Mouse (Mus musculus) hindbrain, embryonic 12.5 days (tissue): Measurements from ENCODE around the gene Tsc1. TPM values are rescaled to one million over a fixed set of nuclear protein-coding genes. Genes with fewer than 3 reads are reported as not detected.

Experiments used
- ATAC-seq: fragments of 200-750 bp; cut with Nextera tagmentation; 2 replicates; pipeline ENCODE4 v1.8.0; 2017; ENCODE audit warnings: moderate TSS enrichment; ENCODE audit not compliant: low FRiP score
- H3K27ac ChIP-seq: fragments of 300-500 bp; sonication (generic); 2 replicates; pipeline ENCODE4 v1.5.1; 2016; ENCODE audit warnings: mild to moderate bottlenecking
- H3K27me3 ChIP-seq: fragments of 300-500 bp; sonication (generic); 2 replicates; pipeline ENCODE4 v1.6.1; 2016; ENCODE audit warnings: mild to moderate bottlenecking
- H3K36me3 ChIP-seq: fragments of 300-500 bp; sonication (generic); 2 replicates; pipeline ENCODE4 v1.6.1; 2016; ENCODE audit warnings: mild to moderate bottlenecking
- H3K4me1 ChIP-seq: fragments of 300-500 bp; sonication (generic); 2 replicates; pipeline ENCODE4 v1.6.1; 2016
- H3K4me2 ChIP-seq: fragments of 300-500 bp; sonication (generic); replicated peaks from 2 replicates; pipeline ENCODE4 v1.6.1; 2016; ENCODE audit warnings: mild to moderate bottlenecking
- H3K4me3 ChIP-seq: fragments of 300-500 bp; sonication (generic); 2 replicates; pipeline ENCODE4 v1.5.1; 2016; ENCODE audit warnings: mild to moderate bottlenecking
- H3K9ac ChIP-seq: fragments of 300-500 bp; sonication (generic); 2 replicates; pipeline ENCODE4 v1.6.1; 2016; ENCODE audit warnings: mild to moderate bottlenecking, moderate library complexity
- H3K9me3 ChIP-seq: fragments of 300-500 bp; sonication (generic); replicated peaks from 2 replicates; pipeline ENCODE4 v1.6.1; 2016; ENCODE audit warnings: mild to moderate bottlenecking
- WGBS: fragments of 180-500 bp; shearing (Covaris S2); methylation state at CpG from one replicate; pipeline ENCODE4 v1.1.7; 2016; 5-methylcytosine and 5-hydroxymethylcytosine counted together
- polyA plus RNA-seq: library from polyadenylated mRNA; unstranded; fragments of >200 nt; fragmentation: Nextera tagmentation; extraction: Ambion mirVana; gene quantifications from 2 replicates; pipeline ENCODE4 v1.2.1, GENCODE M21; 2016

Tsc1 gene
- polyA plus RNA-seq, 1 experiment from 2014 or later = 32.1 TPM

GRCm38 (mm10) chr2:28617498-28618486 is 23.2 kb upstream of the Tsc1 start:
- 77% methylated on average over 8 of the region's 8 CpGs for WGBS
- no peak for ATAC-seq
- Histone ChIP-seq H3K36me3 (no peaks in the 10 kb centered on the region), H3K4me2 (no peak overlapping the region), H3K4me1 (peaks cover 6% of the 10 kb centered on the region; the same call in 1 of the 2 replicates), H3K4me3 (no peak overlapping the region), H3K9me3 (no peaks in the 10 kb centered on the region), H3K27me3 (peaks cover 33% of the 10 kb centered on the region), H3K27ac (no peak overlapping the region), H3K9ac (no peak overlapping the region)

DNA sequence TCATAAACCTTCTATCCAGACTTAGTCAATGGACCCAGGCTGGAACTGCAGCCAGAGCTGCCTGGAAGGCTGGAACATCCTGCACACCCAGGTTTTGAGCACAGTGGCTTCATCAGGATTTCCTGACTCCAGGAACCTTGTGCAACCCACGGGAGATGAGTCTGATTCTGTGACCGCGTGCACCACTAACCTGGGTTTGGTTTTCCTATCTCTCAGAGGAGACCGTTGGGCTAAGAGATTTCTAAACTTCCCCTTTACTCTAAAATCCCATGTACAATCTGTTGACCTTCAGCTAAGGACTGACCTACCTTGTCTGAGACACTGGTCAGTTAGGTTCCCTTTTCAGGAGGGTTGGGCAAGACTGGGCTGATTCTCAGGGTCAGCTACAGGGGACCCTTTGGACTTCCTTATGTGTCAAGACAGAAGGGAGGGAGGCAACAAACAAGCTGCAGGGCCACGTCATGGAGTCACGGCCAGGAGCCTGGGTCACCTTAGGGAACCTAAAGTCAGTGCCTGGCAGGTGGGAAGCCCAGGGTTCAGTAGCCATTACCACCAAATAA is 22.2 kb upstream of the Tsc1 start:
- no peak overlapping the region for H3K27ac ChIP-seq
- no peaks in the 10 kb centered on the region for H3K36me3 ChIP-seq
- no peak for ATAC-seq
- H3K4me3 ChIP-seq = no peak overlapping the region
- WGBS = 77% methylated on average over 6 of the region's 6 CpGs
- peaks cover 6% of the 10 kb centered on the region; the same call in 1 of the 2 replicates for H3K4me1 ChIP-seq
- H3K4me2 ChIP-seq = no peak overlapping the region
- no peak overlapping the region for H3K9ac ChIP-seq
- H3K9me3 ChIP-seq = no peaks in the 10 kb centered on the region
- peaks cover 33% of the 10 kb centered on the region for H3K27me3 ChIP-seq

DNA sequence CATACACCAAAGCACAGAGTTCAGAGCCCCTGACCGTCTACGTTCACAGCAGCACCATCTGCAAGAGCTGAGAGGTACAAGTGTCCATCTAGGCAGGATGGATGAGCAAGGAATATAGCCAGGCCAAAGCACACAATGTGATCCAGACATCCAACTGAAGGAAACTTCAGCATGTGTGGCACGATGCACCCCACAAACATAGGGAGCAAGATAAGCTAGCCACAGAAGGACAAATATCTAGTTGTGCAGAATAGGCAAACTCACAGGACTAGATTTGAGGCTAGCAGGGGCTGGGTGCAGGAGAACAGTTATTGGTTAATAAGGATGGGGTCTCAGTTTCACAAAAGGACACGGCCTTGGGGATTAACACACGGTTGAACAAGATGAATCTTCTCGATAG is 21.7 kb upstream of the Tsc1 start:
- H3K36me3 ChIP-seq = no peaks in the 10 kb centered on the region
- peaks cover 33% of the 10 kb centered on the region for H3K27me3 ChIP-seq
- no peak overlapping the region for H3K27ac ChIP-seq
- H3K9me3 ChIP-seq = no peaks in the 10 kb centered on the region
- no peak for ATAC-seq
- 83% methylated on average over 6 of the region's 6 CpGs for WGBS
- peaks cover 6% of the 10 kb centered on the region; the same call in 1 of the 2 replicates for H3K4me1 ChIP-seq
- H3K4me3 ChIP-seq = no peak overlapping the region
- H3K4me2 ChIP-seq = no peak overlapping the region
- H3K9ac ChIP-seq = no peak overlapping the region

DNA sequence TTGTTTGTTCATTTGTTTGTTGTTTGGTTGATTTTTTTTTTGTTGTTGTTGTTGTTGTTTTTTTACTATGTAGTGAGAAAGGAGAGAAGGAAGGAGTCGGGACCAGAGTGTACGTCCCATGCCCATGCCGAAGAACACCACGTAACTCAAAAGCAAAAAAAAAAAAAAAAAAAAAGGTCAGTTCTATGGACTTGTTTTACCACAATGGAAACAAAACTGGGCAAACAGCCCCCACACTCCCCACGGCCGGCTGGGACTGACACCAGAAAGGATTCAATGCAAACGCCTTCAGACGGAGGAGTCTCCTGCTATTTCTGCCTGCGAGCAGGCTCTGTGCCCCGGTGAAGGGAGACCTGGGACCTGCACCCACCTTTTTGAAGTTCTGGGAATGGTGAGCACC is 20.5 kb upstream of the Tsc1 start:
- no peak for ATAC-seq
- peaks cover 6% of the 10 kb centered on the region; the same call in 1 of the 2 replicates for H3K4me1 ChIP-seq
- H3K4me3 ChIP-seq = no peak overlapping the region

DNA sequence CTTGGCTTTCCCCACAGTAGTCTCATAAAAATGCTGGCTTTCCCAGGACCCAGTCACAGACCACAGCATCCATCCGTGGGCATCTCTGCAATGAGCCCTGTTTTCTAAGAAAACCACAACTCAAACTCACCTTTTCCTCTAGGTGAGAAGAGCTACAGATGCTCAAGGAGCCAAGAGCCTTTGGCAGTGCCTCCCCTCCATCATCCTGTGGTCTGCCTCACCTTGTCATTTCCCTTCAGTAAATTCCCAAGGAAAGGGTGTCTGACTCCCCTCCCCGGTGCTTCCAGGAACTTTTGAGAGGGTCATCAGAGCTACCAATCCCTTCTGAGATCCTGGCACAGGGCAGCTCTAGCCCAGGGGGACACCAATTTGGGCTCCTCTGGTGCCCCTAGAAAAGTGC is 19.9 kb upstream of the Tsc1 start:
- ATAC-seq = no peak
- Histone ChIP-seq H3K4me1 (peaks cover 6% of the 10 kb centered on the region; the same call in 1 of the 2 replicates), H3K4me2 (no peak overlapping the region), H3K9me3 (no peaks in the 10 kb centered on the region), H3K36me3 (no peaks in the 10 kb centered on the region), H3K27me3 (peaks cover 29% of the 10 kb centered on the region), H3K4me3 (no peak overlapping the region), H3K9ac (no peak overlapping the region), H3K27ac (no peak overlapping the region)
- WGBS = 18% methylated on average over 2 of the region's 2 CpGs

More for the DNA sequence above, 20.5 kb upstream of the Tsc1 start:
- 68% methylated on average over 10 of the region's 10 CpGs for WGBS
- no peak overlapping the region for H3K27ac ChIP-seq
- peaks cover 29% of the 10 kb centered on the region for H3K27me3 ChIP-seq
- no peak overlapping the region for H3K9ac ChIP-seq
- H3K36me3 ChIP-seq = no peaks in the 10 kb centered on the region
- H3K9me3 ChIP-seq = no peaks in the 10 kb centered on the region
- H3K4me2 ChIP-seq = no peak overlapping the region

DNA sequence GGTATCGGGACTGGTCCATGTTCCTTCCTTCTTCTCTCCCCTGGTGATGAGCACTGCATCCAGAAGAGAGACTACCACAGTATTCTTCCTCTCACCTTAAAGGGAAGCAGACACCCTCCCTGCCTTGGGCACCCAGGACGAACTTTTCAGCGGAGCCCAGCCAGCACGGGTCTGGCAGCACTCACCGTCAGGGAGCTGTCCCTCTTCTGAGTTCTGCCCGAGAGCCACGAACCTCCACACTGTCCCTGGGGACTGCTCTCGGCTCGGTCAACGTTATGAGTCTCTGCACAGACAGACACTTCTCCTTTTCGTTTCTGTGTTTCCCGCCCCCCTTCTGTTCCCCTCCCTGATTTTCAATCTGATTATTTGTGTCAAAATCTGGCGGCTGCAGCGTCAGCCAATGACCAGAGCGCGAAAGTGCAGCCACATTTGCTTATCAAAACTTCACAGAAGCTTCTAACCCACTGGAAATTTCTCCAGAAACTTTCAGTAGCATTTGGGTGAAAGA is 19.3 kb upstream of the Tsc1 start, which contains the start of gene Gfi1b:
Gene Gfi1b, minus strand, starts transcription at position 319 of the 508 bp plus-strand sequence.
- no peak for ATAC-seq
- 8% methylated on average over 16 of the region's 16 CpGs for WGBS
- Histone ChIP-seq H3K9ac (no peak within 1 kb of the TSS), H3K4me3 (no peak within 1 kb of the TSS), H3K27ac (no peak within 1 kb of the TSS), H3K27me3 (peaks cover 29% of the 10 kb centered on the region), H3K4me2 (peak within 1 kb of the TSS; percentile 27), H3K36me3 (no peaks in the 10 kb centered on the region), H3K4me1 (peaks cover 6% of the 10 kb centered on the region; the same call in 1 of the 2 replicates), H3K9me3 (no peaks in the 10 kb centered on the region)

- H3K36me3 ChIP-seq = no peaks in the 10 kb centered on the region
- no peak for ATAC-seq
- H3K9me3 ChIP-seq = no peaks in the 10 kb centered on the region
- no peak overlapping the region for H3K4me3 ChIP-seq
- peaks cover 6% of the 10 kb centered on the region; the same call in 1 of the 2 replicates for H3K4me1 ChIP-seq
- H3K27me3 ChIP-seq = peaks cover 28% of the 10 kb centered on the region
- H3K4me2 ChIP-seq = no peak overlapping the region
- 24% methylated on average over 10 of the region's 10 CpGs for WGBS
- no peak overlapping the region for H3K27ac ChIP-seq
- no peak overlapping the region for H3K9ac ChIP-seq
Observed at GRCm38 (mm10) chr2:28622521-28623124, 18.4 kb upstream of the Tsc1 start.

DNA sequence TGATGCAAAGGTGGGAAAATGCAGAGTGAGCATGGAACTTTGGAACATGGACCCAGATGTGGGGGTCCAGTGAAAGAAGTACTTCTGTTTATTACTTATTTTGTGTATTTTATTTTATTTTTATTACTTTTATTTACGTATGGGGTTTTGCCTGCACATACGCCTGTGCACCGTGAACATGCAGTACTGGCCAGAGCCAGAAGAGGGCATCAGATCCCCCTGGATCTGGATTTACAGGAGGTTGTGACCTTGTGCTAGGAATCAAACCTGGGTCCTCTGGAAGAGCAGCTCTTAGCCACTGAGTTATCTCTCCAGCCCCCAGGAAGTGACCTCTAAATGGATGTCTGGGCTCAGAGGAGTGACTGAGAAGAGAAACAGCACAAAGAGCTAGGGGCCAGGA is 16.2 kb upstream of the Tsc1 start:
- Histone ChIP-seq H3K36me3 (no peaks in the 10 kb centered on the region), H3K4me2 (no peak overlapping the region), H3K27me3 (peaks cover 21% of the 10 kb centered on the region), H3K4me3 (no peak overlapping the region), H3K9me3 (no peaks in the 10 kb centered on the region), H3K27ac (no peak overlapping the region), H3K9ac (no peak overlapping the region), H3K4me1 (peaks cover 9% of the 10 kb centered on the region; the same call in 1 of the 2 replicates)
- WGBS = 90% methylated on average over 3 of the region's 3 CpGs
- ATAC-seq = no peak

DNA sequence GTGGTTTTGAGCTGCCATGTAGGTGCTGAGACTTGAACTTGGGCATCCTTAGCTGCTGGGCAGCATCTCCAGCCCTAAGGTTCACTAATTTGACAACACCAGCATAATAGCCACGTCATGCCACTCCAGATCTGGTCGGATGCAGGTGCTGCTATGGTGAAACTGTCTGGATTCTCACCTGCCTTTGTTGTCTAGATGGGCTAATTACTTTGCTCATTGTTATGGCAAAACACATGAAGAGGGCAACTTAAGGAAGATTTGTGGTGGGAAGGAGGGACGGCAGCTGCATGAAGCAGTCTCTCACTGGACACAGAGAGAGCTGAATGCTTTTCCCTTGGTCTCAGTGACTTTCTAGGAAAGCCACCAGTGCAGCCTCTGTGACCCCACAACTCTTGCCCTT is 15.0 kb upstream of the Tsc1 start:
- peaks cover 12% of the 10 kb centered on the region; the same call in 1 of the 2 replicates for H3K4me1 ChIP-seq
- H3K36me3 ChIP-seq = no peaks in the 10 kb centered on the region
- no peaks in the 10 kb centered on the region for H3K9me3 ChIP-seq
- H3K4me3 ChIP-seq = no peak overlapping the region
- no peak overlapping the region for H3K4me2 ChIP-seq
- no peak overlapping the region for H3K9ac ChIP-seq
- no peak overlapping the region for H3K27ac ChIP-seq
- H3K27me3 ChIP-seq = peaks cover 13% of the 10 kb centered on the region
- no peak for ATAC-seq
- WGBS = 82% methylated on average over 3 of the region's 3 CpGs

DNA sequence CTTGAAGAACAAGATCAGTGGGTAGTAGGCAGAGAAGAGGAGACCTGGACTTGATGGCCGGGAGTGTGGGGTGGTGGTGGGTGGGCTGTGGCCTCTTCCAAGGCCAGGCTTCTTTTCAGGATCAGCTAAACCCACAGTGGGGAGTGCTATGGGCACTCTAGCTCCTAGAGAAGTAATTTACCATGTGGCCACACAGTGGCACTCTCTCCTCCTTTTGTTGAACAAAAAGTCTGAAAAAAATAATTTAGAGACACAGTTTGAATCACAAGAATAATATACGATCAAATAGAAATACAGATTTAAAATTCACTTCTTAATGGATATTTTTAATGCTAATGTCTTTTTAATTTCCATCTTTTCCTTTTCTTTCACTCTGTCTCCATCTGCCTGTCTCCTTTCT is 13.0 kb upstream of the Tsc1 start:
- Histone ChIP-seq H3K9ac (no peak overlapping the region), H3K4me1 (peaks cover 6% of the 10 kb centered on the region; the same call in 1 of the 2 replicates), H3K4me2 (no peak overlapping the region), H3K27ac (no peak overlapping the region), H3K4me3 (no peak overlapping the region), H3K36me3 (no peaks in the 10 kb centered on the region), H3K9me3 (no peaks in the 10 kb centered on the region), H3K27me3 (peaks cover 3% of the 10 kb centered on the region; the same call in 1 of the 2 replicates)
- no peak for ATAC-seq
- 57% methylated on average over 2 of the region's 2 CpGs for WGBS

DNA sequence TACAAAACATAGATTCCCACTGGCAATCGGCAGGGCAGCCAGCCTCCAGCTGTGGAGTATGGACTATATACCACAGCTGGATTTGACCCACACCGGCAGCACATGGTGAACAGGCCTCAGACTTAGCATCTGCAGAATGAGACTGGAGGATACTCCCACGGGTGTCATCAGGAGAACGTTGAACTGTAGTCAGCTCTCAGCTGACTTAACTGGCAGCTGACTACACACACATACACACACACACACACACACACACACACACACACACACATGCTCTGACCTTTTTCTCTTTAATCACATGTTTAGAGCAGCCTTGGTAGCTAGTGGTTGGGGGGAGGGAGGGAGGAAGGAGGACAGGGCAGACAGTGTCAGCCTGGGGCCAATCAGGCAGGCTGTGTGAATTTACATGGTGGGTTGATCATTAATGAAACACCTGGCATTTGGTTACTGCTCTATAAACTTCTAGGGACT is 11.1 kb upstream of the Tsc1 start:
- H3K4me2 ChIP-seq = no peak overlapping the region
- no peaks in the 10 kb centered on the region for H3K9me3 ChIP-seq
- H3K4me1 ChIP-seq = peaks cover 6% of the 10 kb centered on the region; the same call in 1 of the 2 replicates
- 47% methylated on average over 4 of the region's 4 CpGs for WGBS
- H3K4me3 ChIP-seq = no peak overlapping the region
- no peak overlapping the region for H3K27ac ChIP-seq
- ATAC-seq = no peak
- no peak overlapping the region for H3K9ac ChIP-seq
- peaks cover 3% of the 10 kb centered on the region; the same call in 1 of the 2 replicates for H3K27me3 ChIP-seq
- no peaks in the 10 kb centered on the region for H3K36me3 ChIP-seq

- Histone ChIP-seq H3K9ac (no peak overlapping the region), H3K9me3 (no peaks in the 10 kb centered on the region), H3K27me3 (peaks cover 5% of the 10 kb centered on the region; the same call in 1 of the 2 replicates), H3K4me3 (no peak overlapping the region), H3K36me3 (no peaks in the 10 kb centered on the region), H3K4me1 (peaks cover 6% of the 10 kb centered on the region; the same call in 1 of the 2 replicates), H3K27ac (no peak overlapping the region), H3K4me2 (no peak overlapping the region)
- 80% methylated on average over 1 of the region's 1 CpGs for WGBS
- ATAC-seq = no peak
Observed at GRCm38 (mm10) chr2:28632626-28633025, 8.4 kb upstream of the Tsc1 start.
